ENCODE assay signal across 12 mouse cellular contexts in the genomic region with DNA sequence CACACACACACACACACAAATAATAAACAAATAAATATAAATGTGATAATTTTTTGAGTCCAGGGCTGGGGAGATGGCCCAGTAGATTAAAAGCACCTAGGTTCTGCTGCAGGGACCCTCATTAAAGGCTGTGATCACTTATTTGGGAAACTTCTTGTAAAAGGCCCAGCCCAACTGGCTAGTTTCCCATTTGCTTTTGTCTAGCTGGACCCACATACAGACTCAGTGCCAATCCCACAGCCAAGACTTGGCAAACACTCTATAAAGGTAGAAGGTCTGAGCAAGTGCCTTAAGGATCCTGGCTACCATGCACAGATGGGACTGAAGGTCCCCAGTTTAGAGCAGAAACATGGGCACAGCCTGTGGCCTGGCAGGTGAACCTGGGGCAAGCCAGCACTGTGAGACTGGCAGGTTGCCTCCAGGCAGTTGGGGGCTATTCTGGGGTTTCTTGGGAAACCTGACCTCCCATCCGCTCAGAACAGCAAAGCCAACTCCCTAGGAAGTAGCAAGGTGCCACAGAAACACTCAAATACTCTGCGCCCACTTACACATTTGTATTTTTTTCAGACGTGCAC. TPM values are rescaled to one million over a fixed set of nuclear protein-coding genes. Genes with fewer than 3 reads are reported as not detected.
DNase-seq lines count a peak whose midpoint lies in the region; ATAC-seq and TF ChIP-seq lines count a peak whose summit lies in the region.
"Had no signal": no experiment of that assay in that cellular context is flagged by ENCODE, and none has a peak within 500 bp of the region (broad histone marks: within the 10 kb centered on the region; RNA-seq: fewer than 3 reads in every experiment).

No protein-coding gene starts in this region.

- H3K9ac ChIP-seq in forebrain, embryonic 14.5 days (ENCODE audit: low read length), result no peak overlapping the region
- H3K9ac ChIP-seq in forebrain, embryonic 11.5 days (ENCODE audit: low read length), result no peak overlapping the region
- H3K9ac ChIP-seq in midbrain, postnatal 0 days (replicated peaks; ENCODE audit: low read length, poor library complexity, severe bottlenecking), result no peak overlapping the region
- H3K9ac ChIP-seq in midbrain, embryonic 13.5 days (replicated peaks), result no peak overlapping the region
- H3K9ac ChIP-seq in liver, postnatal 0 days (replicated peaks), result no peak overlapping the region
- H3K9ac ChIP-seq: stomach, embryonic 15.5 days had no signal

- DNase-seq in forebrain, embryonic 14.5 days (ENCODE audit: low spot score), result peak; percentile 75
- no peak for DNase-seq in forebrain, embryonic 11.5 days (ENCODE audit: low spot score)
- DNase-seq in midbrain, postnatal 0 days (ENCODE audit: low spot score), result peak; percentile 51
- DNase-seq in cerebellum, postnatal 14 days, result peak; percentile 83 to 92
- no peak for DNase-seq in yolk sac, embryonic 10.5 days (ENCODE audit: low spot score)
- no peak for DNase-seq in liver, postnatal 0 days
- no peak for DNase-seq in left cerebral cortex, postnatal 36 days (ENCODE audit: low spot score in 2 of 2)
- DNase-seq: kidney, adult 2 months; right cerebral cortex, postnatal 4 days had no signal

- no peak for TF ChIP-seq CTCF in midbrain, postnatal 0 days (IDR thresholded peaks at IDR 0.05)
- TF ChIP-seq CTCF in liver, postnatal 0 days (IDR thresholded peaks at IDR 0.05; ENCODE audit: low read depth), result no peak

- H3K9me3 ChIP-seq in forebrain, embryonic 14.5 days (replicated peaks; ENCODE audit: control insufficient read depth, low read length), result no peaks in the 10 kb centered on the region
- no peaks in the 10 kb centered on the region for H3K9me3 ChIP-seq in forebrain, embryonic 11.5 days (ENCODE audit: control insufficient read depth, low read length)
- H3K9me3 ChIP-seq in midbrain, postnatal 0 days (ENCODE audit: low read length), result no peaks in the 10 kb centered on the region
- H3K9me3 ChIP-seq in midbrain, embryonic 13.5 days, result no peaks in the 10 kb centered on the region
- H3K9me3 ChIP-seq in liver, postnatal 0 days (ENCODE audit: low read length), result no peaks in the 10 kb centered on the region
- H3K9me3 ChIP-seq: stomach, embryonic 15.5 days had no signal

- WGBS in forebrain, embryonic 14.5 days, result 69% methylated on average over 3 of the region's 3 CpGs
- 74% methylated on average over 3 of the region's 3 CpGs for WGBS in forebrain, embryonic 11.5 days
- WGBS in midbrain, postnatal 0 days, result 77% methylated on average over 3 of the region's 3 CpGs
- WGBS in midbrain, embryonic 13.5 days, result 77% methylated on average over 3 of the region's 3 CpGs
- WGBS in liver, postnatal 0 days (ENCODE audit: insufficient replicate concordance), result 64% methylated on average over 3 of the region's 3 CpGs

- no peak overlapping the region for H3K4me3 ChIP-seq in forebrain, embryonic 14.5 days (ENCODE audit: low read depth, low read length)
- H3K4me3 ChIP-seq in forebrain, embryonic 11.5 days (ENCODE audit: low read depth, low read length), result no peak overlapping the region
- H3K4me3 ChIP-seq in midbrain, postnatal 0 days (ENCODE audit: low read depth, low read length), result no peak overlapping the region
- H3K4me3 ChIP-seq in midbrain, embryonic 13.5 days (replicated peaks), result no peak overlapping the region
- H3K4me3 ChIP-seq in liver, postnatal 0 days (ENCODE audit: low read depth, low read length), result no peak overlapping the region
- H3K4me3 ChIP-seq: stomach, embryonic 15.5 days had no signal

- peak; percentile 42; the same call in 1 of the 2 replicates for ATAC-seq in forebrain, embryonic 14.5 days
- no peak for ATAC-seq in forebrain, embryonic 11.5 days (replicated peaks; ENCODE audit: low FRiP score)
- ATAC-seq in midbrain, postnatal 0 days (ENCODE audit: low FRiP score), result no peak
- ATAC-seq in midbrain, embryonic 13.5 days, result no peak
- ATAC-seq in liver, postnatal 0 days, result no peak

- H3K36me3 ChIP-seq in forebrain, embryonic 14.5 days (ENCODE audit: control insufficient read depth, insufficient read depth, low read length), result no peaks in the 10 kb centered on the region
- no peaks in the 10 kb centered on the region for H3K36me3 ChIP-seq in forebrain, embryonic 11.5 days (ENCODE audit: control insufficient read depth, insufficient read depth, low read length)
- H3K36me3 ChIP-seq in midbrain, postnatal 0 days (ENCODE audit: insufficient read depth, low read length), result no peaks in the 10 kb centered on the region
- H3K36me3 ChIP-seq in midbrain, embryonic 13.5 days, result no peaks in the 10 kb centered on the region
- no peaks in the 10 kb centered on the region for H3K36me3 ChIP-seq in liver, postnatal 0 days (replicated peaks; ENCODE audit: insufficient read depth, low read length)
- H3K36me3 ChIP-seq: stomach, embryonic 15.5 days had no signal

- H3K27me3 ChIP-seq in forebrain, embryonic 14.5 days (replicated peaks; ENCODE audit: control insufficient read depth, insufficient read depth, low read length), result no peaks in the 10 kb centered on the region
- no peaks in the 10 kb centered on the region for H3K27me3 ChIP-seq in forebrain, embryonic 11.5 days (ENCODE audit: control insufficient read depth, insufficient read depth, low read length)
- H3K27me3 ChIP-seq in midbrain, postnatal 0 days (ENCODE audit: insufficient read depth, low read length), result peaks cover 4% of the 10 kb centered on the region; the same call in 1 of the 2 replicates
- H3K27me3 ChIP-seq in midbrain, embryonic 13.5 days, result no peaks in the 10 kb centered on the region; the same call in 1 of the 2 replicates
- peaks cover 6% of the 10 kb centered on the region; the same call in 1 of the 2 replicates for H3K27me3 ChIP-seq in liver, postnatal 0 days (ENCODE audit: insufficient read depth, low read length)

- peaks cover 7% of the 10 kb centered on the region for H3K4me1 ChIP-seq in forebrain, embryonic 14.5 days (ENCODE audit: control insufficient read depth, insufficient read depth, low read length)
- no peaks in the 10 kb centered on the region for H3K4me1 ChIP-seq in forebrain, embryonic 11.5 days (replicated peaks; ENCODE audit: control insufficient read depth, insufficient read depth, low read length)
- no peaks in the 10 kb centered on the region for H3K4me1 ChIP-seq in midbrain, postnatal 0 days (ENCODE audit: insufficient read depth, low read length)
- 0 out of 2 replicates have a peak, but pooled peaks cover 7% of the 10 kb centered on the region for H3K4me1 ChIP-seq in midbrain, embryonic 13.5 days (replicated peaks)
- 0 out of 2 replicates have a peak, but pooled peaks cover 5% of the 10 kb centered on the region for H3K4me1 ChIP-seq in liver, postnatal 0 days (ENCODE audit: insufficient read depth)

- intact Hi-C loops in left cerebral cortex, postnatal 36 days (cut with DNase I), result no loop called here

- no peak for TF ChIP-seq EP300 in liver, postnatal 0 days (IDR thresholded peaks at IDR 0.05; ENCODE audit: low read depth)

- H3K27ac ChIP-seq in forebrain, embryonic 14.5 days (ENCODE audit: low read depth, low read length), result no peak overlapping the region
- no peak overlapping the region for H3K27ac ChIP-seq in forebrain, embryonic 11.5 days (ENCODE audit: low read depth, low read length)
- no peak overlapping the region for H3K27ac ChIP-seq in midbrain, postnatal 0 days (ENCODE audit: low read depth, low read length)
- H3K27ac ChIP-seq in midbrain, embryonic 13.5 days, result no peak overlapping the region
- no peak overlapping the region for H3K27ac ChIP-seq in liver, postnatal 0 days (ENCODE audit: low read depth)
- H3K27ac ChIP-seq: stomach, embryonic 15.5 days had no signal

- H3K4me2 ChIP-seq in forebrain, embryonic 14.5 days (ENCODE audit: low read length), result no peak overlapping the region
- H3K4me2 ChIP-seq in forebrain, embryonic 11.5 days (ENCODE audit: low read depth, low read length, severe bottlenecking), result no peak overlapping the region
- H3K4me2 ChIP-seq in midbrain, postnatal 0 days (ENCODE audit: low read depth, low read length, poor library complexity, severe bottlenecking), result no peak overlapping the region
- H3K4me2 ChIP-seq in midbrain, embryonic 13.5 days (replicated peaks), result no peak overlapping the region
- no peak overlapping the region for H3K4me2 ChIP-seq in liver, postnatal 0 days (ENCODE audit: low read depth, low read length)
- H3K4me2 ChIP-seq: stomach, embryonic 15.5 days had no signal

RNA-seq across cellular contexts. Expression of gene Tmem52, which starts 3.9 kb away (rescaled TPM):
- 0.40 TPM in 1 of 2 replicates, not detected in the other for polyA plus RNA-seq in forebrain, embryonic 14.5 days (2014; fragmentation: Nextera tagmentation; extraction: Ambion mirVana)
- not detected in 2 replicates for polyA plus RNA-seq in forebrain, embryonic 11.5 days (2014; fragmentation: Nextera tagmentation; extraction: Ambion mirVana)
- 1.5 and 2.1 TPM in 2 replicates for total RNA-seq in midbrain, postnatal 0 days (2014; rRNA removed)
- 0.33 TPM in 1 of 2 replicates, not detected in the other for polyA plus RNA-seq in midbrain, postnatal 0 days (2015; fragmentation: Nextera tagmentation; extraction: Ambion mirVana)
- polyA plus RNA-seq in midbrain, embryonic 13.5 days (2015; fragmentation: Nextera tagmentation; extraction: Ambion mirVana), result not detected in 2 replicates
- 0.15 and 2.0 TPM in 2 replicates for polyA plus RNA-seq in liver, postnatal 0 days (2015; fragmentation: Nextera tagmentation; extraction: Ambion mirVana)
- 1 to 10 TPM; 1.8 to 2.2 TPM for total RNA-seq in left cerebral cortex, postnatal 36 days (2021)
- total RNA-seq: megakaryocyte, adult 5-6 weeks had no signal

RNA-seq across cellular contexts. Expression of gene Gnb1, which starts 18.4 kb away (rescaled TPM):
- 1,105 and 1,139 TPM in 2 replicates for polyA plus RNA-seq in forebrain, embryonic 14.5 days (2014; fragmentation: Nextera tagmentation; extraction: Ambion mirVana)
- polyA plus RNA-seq in forebrain, embryonic 11.5 days (2014; fragmentation: Nextera tagmentation; extraction: Ambion mirVana), result 745 and 764 TPM in 2 replicates
- 405 and 431 TPM in 2 replicates for total RNA-seq in midbrain, postnatal 0 days (2014; rRNA removed)
- polyA plus RNA-seq in midbrain, postnatal 0 days (2015; fragmentation: Nextera tagmentation; extraction: Ambion mirVana), result 1,405 and 1,414 TPM in 2 replicates
- 1,008 and 1,072 TPM in 2 replicates for polyA plus RNA-seq in midbrain, embryonic 13.5 days (2015; fragmentation: Nextera tagmentation; extraction: Ambion mirVana)
- polyA plus RNA-seq in liver, postnatal 0 days (2015; fragmentation: Nextera tagmentation; extraction: Ambion mirVana), result 80.9 and 88.4 TPM in 2 replicates
- total RNA-seq in left cerebral cortex, postnatal 36 days (2021), result 100 to 1,000 TPM; 857 to 949 TPM

Comparison
In these comparisons a context has a peak if more than half of its experiments do, and no peak if none do; other contexts are left out.
1. DNase-seq: peak in forebrain, embryonic 14.5 days (single experiment), midbrain, postnatal 0 days (single experiment) and cerebellum, postnatal 14 days (2 of 2); none in forebrain, embryonic 11.5 days (single experiment), yolk sac, embryonic 10.5 days (single experiment), liver, postnatal 0 days (single experiment) and left cerebral cortex, postnatal 36 days (0 of 2).